Mouse (Mus musculus) heart, adult 2 months (tissue): ENCODE measurements around the gene Casr. TPM values are rescaled to one million over a fixed set of nuclear protein-coding genes. Genes with fewer than 3 reads are reported as not detected.

Source experiments
- DNase-seq, 2 experiments: peaks; one replicate each; pipeline ENCODE4 v3.0.0; 2021
- H3K27ac ChIP-seq: fragments of 200-600 bp; 2 replicates; pipeline ENCODE4 v1.8.1; 2022
- H3K27me3 ChIP-seq: fragments of 200-500 bp; 2 replicates; pipeline ENCODE4 v1.6.1; 2012; ENCODE audit warnings: mild to moderate bottlenecking, low read length, inconsistent platforms, mixed read lengths; ENCODE audit not compliant: control insufficient read depth, insufficient read depth
- H3K36me3 ChIP-seq: fragments of 200-500 bp; 2 replicates; pipeline ENCODE4 v1.6.1; 2012; ENCODE audit warnings: low read length, inconsistent platforms; ENCODE audit not compliant: control insufficient read depth, insufficient read depth
- H3K4me1 ChIP-seq: fragments of 200-500 bp; 2 replicates; pipeline ENCODE4 v1.6.1; 2011; ENCODE audit warnings: low read length; ENCODE audit not compliant: control insufficient read depth, insufficient read depth
- H3K4me3 ChIP-seq: fragments of 200-600 bp; 2 replicates; pipeline ENCODE4 v1.8.1; 2022
- H3K79me2 ChIP-seq: fragments of 200-500 bp; replicated peaks from 2 replicates; pipeline ENCODE4 v1.6.1; 2012; ENCODE audit warnings: mild to moderate bottlenecking, inconsistent platforms, low read length, moderate library complexity, mixed read lengths; ENCODE audit not compliant: control insufficient read depth, insufficient read depth
- H3K9ac ChIP-seq: fragments of 200-500 bp; 2 replicates; pipeline ENCODE4 v1.6.1; 2012; ENCODE audit warnings: low read depth, mild to moderate bottlenecking, control low read depth, inconsistent platforms, low read length, mixed read lengths
- CTCF ChIP-seq: fragments of 200-600 bp; IDR thresholded peaks from 2 replicates; pipeline ENCODE4 v1.8.1; 2022; ENCODE audit warnings: antibody characterized with exemption, mild to moderate bottlenecking, moderate library complexity
- EP300 ChIP-seq: fragments of 200-500 bp; IDR thresholded peaks from 2 replicates; pipeline ENCODE4 v1.6.1; 2011; ENCODE audit warnings: low read depth, low read length, control low read depth; ENCODE audit not compliant: insufficient read depth
- POLR2A ChIP-seq: fragments of 200-500 bp; IDR thresholded peaks from 2 replicates; pipeline ENCODE4 v1.6.1; 2011; ENCODE audit warnings: mild to moderate bottlenecking, low read depth, low read length, control low read depth; ENCODE audit not compliant: insufficient read depth
- WGBS: fragments of 180-500 bp; shearing (Covaris S2); methylation state at CpG from one replicate; pipeline ENCODE4 v1.1.7; 2018; 5-methylcytosine and 5-hydroxymethylcytosine counted together
- intact Hi-C: fragments of 180-260 bp; cut with DNase I; formaldehyde crosslinking; loops from one replicate; pipeline ENCODE4 v1.15.1; 2025
- polyA plus RNA-seq: library from polyadenylated mRNA; depleted of rRNA; stranded (reverse); fragments of >200 nt; gene quantifications from 2 replicates; pipeline ENCODE4 v1.2.3, GENCODE M21; 2012
- total RNA-seq, 2 experiments: library from RNA; stranded (reverse); gene quantifications; 2 replicates each; pipeline ENCODE4 v1.2.3; 2021

Gene Casr
- total and polyA plus RNA-seq, 3 experiments: 0.05 TPM; not detected in 2

- H3K4me1 ChIP-seq: no peaks in the 10 kb centered on the region
- H3K4me3 ChIP-seq: no peak overlapping the region
- no peak overlapping the region for H3K27ac ChIP-seq
- no peaks in the 10 kb centered on the region for H3K79me2 ChIP-seq
- intact Hi-C loops: no loop called here
- H3K27me3 ChIP-seq: no peaks in the 10 kb centered on the region
- TF ChIP-seq CTCF (no peak), EP300 (no peak)
- H3K9ac ChIP-seq: no peak overlapping the region
- WGBS: 33% methylated on average over 4 of the region's 4 CpGs
- DNase-seq: no peak
- H3K36me3 ChIP-seq: no peaks in the 10 kb centered on the region
Measured at GRCm38 (mm10) chr16:36587971-36588370, 26.0 kb upstream of the Casr start.

GRCm38 (mm10) chr16:36582073-36582472 is 20.1 kb upstream of the Casr start:
- WGBS: 56% methylated on average over 3 of the region's 3 CpGs
- intact Hi-C loops: no loop called here

GRCm38 (mm10) chr16:36571942-36572341 is 10.0 kb upstream of the Casr start:
- TF ChIP-seq CTCF (no peak), EP300 (no peak), POLR2A (no peak)
- Histone ChIP-seq H3K79me2 (no peaks in the 10 kb centered on the region), H3K27ac (no peak overlapping the region), H3K36me3 (no peaks in the 10 kb centered on the region), H3K4me3 (no peak overlapping the region), H3K27me3 (no peaks in the 10 kb centered on the region), H3K4me1 (no peaks in the 10 kb centered on the region), H3K9ac (no peak overlapping the region)
- no peak for DNase-seq
- intact Hi-C loops: no loop called here
- WGBS: 75% methylated on average over 8 of the region's 8 CpGs

More at GRCm38 (mm10) chr16:36582073-36582472, 20.1 kb upstream of the Casr start:
- H3K27ac ChIP-seq: no peak overlapping the region
- H3K4me3 ChIP-seq: no peak overlapping the region
- no peaks in the 10 kb centered on the region for H3K27me3 ChIP-seq
- DNase-seq: no peak
- H3K4me1 ChIP-seq: no peaks in the 10 kb centered on the region
- H3K9ac ChIP-seq: no peak overlapping the region
- H3K79me2 ChIP-seq: no peaks in the 10 kb centered on the region
- no peak for TF ChIP-seq POLR2A
- TF ChIP-seq EP300: no peak
- TF ChIP-seq CTCF: no peak
- no peaks in the 10 kb centered on the region for H3K36me3 ChIP-seq

- Histone ChIP-seq H3K4me1 (no peaks in the 10 kb centered on the region), H3K36me3 (no peaks in the 10 kb centered on the region), H3K4me3 (no peak overlapping the region), H3K27ac (no peak overlapping the region), H3K9ac (no peak overlapping the region), H3K79me2 (no peaks in the 10 kb centered on the region), H3K27me3 (peaks cover 4% of the 10 kb centered on the region; the same call in 1 of the 2 replicates)
- WGBS: 84% methylated on average over 6 of the region's 6 CpGs
- no peak for DNase-seq
- no peak for TF ChIP-seq CTCF
- TF ChIP-seq EP300: no peak
- TF ChIP-seq POLR2A: no peak
- intact Hi-C loops: no loop called here
Measured at GRCm38 (mm10) chr16:36559573-36559972, 2.4 kb downstream of the Casr start.

GRCm38 (mm10) chr16:36555672-36556165 is 6.2 kb downstream of the Casr start:
- Histone ChIP-seq H3K4me3 (0 out of 2 replicates have a peak overlapping the region, but pooled peaks have one; percentile 20), H3K4me1 (no peaks in the 10 kb centered on the region), H3K36me3 (no peaks in the 10 kb centered on the region), H3K9ac (no peak overlapping the region), H3K27ac (peak overlapping the region; percentile 90), H3K27me3 (no peaks in the 10 kb centered on the region), H3K79me2 (no peaks in the 10 kb centered on the region)
- 42% methylated on average over 10 of the region's 10 CpGs for WGBS
- TF ChIP-seq POLR2A (peak; percentile 59), EP300 (no peak), CTCF (no peak)
- intact Hi-C loops: no loop called here
- no peak for DNase-seq

- no peaks in the 10 kb centered on the region for H3K79me2 ChIP-seq
- no peaks in the 10 kb centered on the region for H3K36me3 ChIP-seq
- no peaks in the 10 kb centered on the region for H3K4me1 ChIP-seq
- intact Hi-C loops: no loop called here
- whole genome bisulfite sequencing: 90% methylated on average over 3 of the region's 3 CpGs
- H3K27ac ChIP-seq: no peak overlapping the region
- no peaks in the 10 kb centered on the region for H3K27me3 ChIP-seq
- TF ChIP-seq POLR2A (no peak), CTCF (peak; percentile 49), EP300 (no peak)
- H3K9ac ChIP-seq: no peak overlapping the region
- no peak for DNase-seq
- H3K4me3 ChIP-seq: no peak overlapping the region
Measured at GRCm38 (mm10) chr16:36553624-36554023, 8.3 kb downstream of the Casr start.
